8 mouse cellular contexts compared by ENCODE assay signal in genomic region chr1:169531702-169532535, GRCm38 (mm10). TPM values are rescaled to one million over a fixed set of nuclear protein-coding genes. Genes with fewer than 3 reads are reported as not detected.
DNase-seq lines count a peak whose midpoint lies in the region; ATAC-seq and TF ChIP-seq lines count a peak whose summit lies in the region.

No protein-coding gene starts in this region.

- H3K9me3 ChIP-seq in hindbrain, postnatal 0 days (ENCODE audit: low read length), result no peaks in the 10 kb centered on the region

- H3K4me3 ChIP-seq in testis, adult 2 months (ENCODE audit: control insufficient read depth, low read depth, low read length), result peak overlapping the region; percentile 98
- H3K4me3 ChIP-seq in hindbrain, postnatal 0 days (ENCODE audit: low read length), result peak overlapping the region; percentile 53

- no peak for DNase-seq in testis, postnatal 14 days (ENCODE audit: low spot score)
- peak; percentile 74 to 85 for DNase-seq in cerebellum, postnatal 25 days
- peak; percentile 30 to 73 for DNase-seq in frontal cortex, postnatal 14 days (ENCODE audit: low spot score in 2 of 2)
- DNase-seq in hindbrain, postnatal 0 days (ENCODE audit: low spot score), result peak; percentile 90
- DNase-seq in left cerebral cortex, adult 11 months (ENCODE audit: low spot score), result peak; percentile 71
- DNase-seq in lung, postnatal 36 days, result peak; percentile 91
- peak; percentile 80 for DNase-seq in right cerebral cortex, postnatal 4 days

- H3K27ac ChIP-seq in testis, adult 2 months (ENCODE audit: control insufficient read depth, insufficient read depth, low read depth, low read length), result peak overlapping the region; percentile 88
- H3K27ac ChIP-seq in hindbrain, postnatal 0 days, result peak overlapping the region; percentile 85

- H3K4me2 ChIP-seq in hindbrain, postnatal 0 days (ENCODE audit: low read depth, low read length), result peak overlapping the region; percentile 86

- H3K27me3 ChIP-seq in testis, adult 2 months (ENCODE audit: control insufficient read depth, insufficient read depth, low read length), result no peaks in the 10 kb centered on the region
- H3K27me3 ChIP-seq in hindbrain, postnatal 0 days (ENCODE audit: insufficient read depth, low read length), result no peaks in the 10 kb centered on the region

- no peak for TF ChIP-seq POLR2A in testis, adult 2 months (IDR thresholded peaks at IDR 0.05; ENCODE audit: control insufficient read depth, low read depth, low read length)

- ATAC-seq in hindbrain, postnatal 0 days, result peak; percentile 21; the same call in 1 of the 2 replicates

- no peaks in the 10 kb centered on the region; the same call in none of the 2 replicates for H3K4me1 ChIP-seq in testis, adult 2 months (ENCODE audit: control insufficient read depth, insufficient read depth, low read length)
- no peaks in the 10 kb centered on the region for H3K4me1 ChIP-seq in hindbrain, postnatal 0 days (ENCODE audit: insufficient read depth, low read length)

- 6% methylated on average over 11 of the region's 11 CpGs for WGBS in hindbrain, postnatal 0 days

- H3K9ac ChIP-seq in hindbrain, postnatal 0 days (replicated peaks; ENCODE audit: low read length), result peak overlapping the region; percentile 50

- H3K36me3 ChIP-seq in testis, adult 2 months (ENCODE audit: control insufficient read depth, insufficient read depth, low read length), result no peaks in the 10 kb centered on the region; the same call in 1 of the 2 replicates
- no peaks in the 10 kb centered on the region for H3K36me3 ChIP-seq in hindbrain, postnatal 0 days (ENCODE audit: insufficient read depth, low read length)

- no peak for TF ChIP-seq CTCF in testis, adult 2 months (IDR thresholded peaks at IDR 0.05; ENCODE audit: control insufficient read depth, insufficient read depth, insufficient replicate concordance, low read depth, low read length)
- peak; percentile 73 for TF ChIP-seq CTCF in hindbrain, postnatal 0 days (IDR thresholded peaks at IDR 0.05; ENCODE audit: low read depth)

RNA-seq across cellular contexts. Expression of gene Nuf2, which starts 0.7 kb away (rescaled TPM):
- polyA plus RNA-seq in testis, adult 2 months (2012; rRNA removed), result 13.2 and 18.3 TPM in 2 replicates
- total RNA-seq in hindbrain, postnatal 0 days (2014; rRNA removed), result 5.2 and 5.9 TPM in 2 replicates
- polyA plus RNA-seq in hindbrain, postnatal 0 days (2015; fragmentation: Nextera tagmentation; extraction: Ambion mirVana), result 13.0 and 15.8 TPM in 2 replicates
